Mouse (Mus musculus): ENCODE measurements around the gene Ndufab1.

- TF ChIP-seq CTCF (IDR thresholded peaks at IDR 0.05; ENCODE audit: low read depth) (no peak), EP300 (optimal IDR thresholded peaks at IDR 0.05) (no peak)
Measured at GRCm38 (mm10) chr7:122137071-122137470, 35.4 kb upstream of the Ndufab1 start.

All from stomach, postnatal 0 days (tissue).